Mouse (Mus musculus): ENCODE data around the gene Kcnq4. TPM values are rescaled to one million over a fixed set of nuclear protein-coding genes. Genes with fewer than 3 reads are reported as not detected.
A peak's percentile ranks its signal among the peaks of the same experiment; 100 is the strongest.

The Kcnq4 gene
- total RNA-seq, 2 experiments from 2014 or later, result not detected

GRCm38 (mm10) chr4:120675640-120676039, 72.8 kb downstream of the Kcnq4 start:
- peak; percentile 37; the same call in 1 of the 2 replicates for ATAC-seq (replicated peaks; ENCODE audit: poor library complexity)

- ATAC-seq (replicated peaks; ENCODE audit: poor library complexity), result peak; percentile 91
Measured at GRCm38 (mm10) chr4:120674775-120675451, 73.5 kb downstream of the Kcnq4 start.

- no peak for ATAC-seq (replicated peaks; ENCODE audit: poor library complexity)
Measured at GRCm38 (mm10) chr4:120673606-120674005, 74.8 kb downstream of the Kcnq4 start.

DNA sequence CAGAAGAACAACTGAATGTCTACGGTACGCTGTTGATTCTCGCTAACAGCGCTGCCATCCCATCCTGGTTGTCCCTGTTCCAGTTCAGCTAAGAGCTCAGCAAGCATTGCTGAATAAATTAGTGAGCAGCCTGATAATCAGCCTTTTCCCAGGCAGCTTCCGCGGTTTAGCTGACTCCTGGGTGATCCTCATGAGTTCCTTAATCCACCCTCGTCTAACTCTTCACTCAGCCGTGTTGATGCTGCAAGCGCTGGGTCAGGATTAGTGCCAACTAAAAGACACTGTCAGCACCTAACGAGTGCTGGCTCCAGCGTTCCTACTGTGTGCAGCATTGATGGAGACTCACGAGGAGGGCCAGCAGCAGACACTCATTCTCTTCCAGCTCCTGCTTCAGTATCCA, 77.4 kb downstream of the Kcnq4 start:
- ATAC-seq (replicated peaks; ENCODE audit: poor library complexity), result no peak

- ATAC-seq (replicated peaks; ENCODE audit: poor library complexity), result no peak
Measured at GRCm38 (mm10) chr4:120669585-120669984, 78.8 kb downstream of the Kcnq4 start.

- no peak for ATAC-seq (replicated peaks; ENCODE audit: poor library complexity)
Measured at GRCm38 (mm10) chr4:120668551-120668950, 79.9 kb downstream of the Kcnq4 start.

- ATAC-seq (replicated peaks; ENCODE audit: poor library complexity), result no peak
Measured at GRCm38 (mm10) chr4:120667555-120667954, 80.9 kb downstream of the Kcnq4 start.

GRCm38 (mm10) chr4:120667045-120667501, 81.3 kb downstream of the Kcnq4 start:
- peak; percentile 23 for ATAC-seq (replicated peaks; ENCODE audit: poor library complexity)

DNA sequence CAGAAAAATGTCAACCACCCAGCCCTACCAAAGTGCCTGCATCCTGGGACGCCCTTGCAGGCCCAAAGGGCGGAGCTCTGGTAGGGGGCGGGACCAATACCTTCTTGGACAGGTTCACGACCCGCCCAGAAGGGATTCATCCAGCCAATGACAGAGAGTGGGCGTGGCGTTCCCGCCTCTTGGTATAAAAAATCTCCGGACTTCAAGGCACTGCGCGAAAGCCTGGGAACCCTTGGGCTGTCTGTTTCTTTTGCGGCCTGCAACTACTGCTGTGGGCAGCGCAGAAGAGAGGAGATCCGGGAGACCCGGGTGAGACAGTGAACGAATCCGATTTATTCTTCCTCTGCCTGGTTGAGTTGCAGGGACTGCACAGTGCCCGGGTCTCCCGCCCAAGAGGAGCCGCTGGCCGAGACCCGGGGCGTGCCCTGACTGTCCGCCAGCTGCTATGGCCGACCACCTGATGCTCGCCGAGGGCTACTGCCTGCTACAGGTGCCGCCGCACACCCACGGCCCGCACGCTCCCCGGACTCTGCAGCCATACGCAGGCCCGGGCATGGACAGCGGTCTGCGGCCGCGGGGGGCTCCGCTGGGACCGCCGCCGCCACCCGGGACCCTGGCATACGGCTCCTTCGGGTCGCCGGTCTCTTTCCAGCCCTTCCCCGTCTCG, 81.9 kb downstream of the Kcnq4 start, which contains the start of gene Cited4:
TSS of gene Cited4 (plus strand) at position 215 of the 667 bp plus-strand sequence.
- peak; percentile 79 for ATAC-seq (replicated peaks; ENCODE audit: poor library complexity)

- ATAC-seq (replicated peaks; ENCODE audit: poor library complexity), result no peak
Measured at GRCm38 (mm10) chr4:120665782-120666181, 82.6 kb downstream of the Kcnq4 start.

DNA sequence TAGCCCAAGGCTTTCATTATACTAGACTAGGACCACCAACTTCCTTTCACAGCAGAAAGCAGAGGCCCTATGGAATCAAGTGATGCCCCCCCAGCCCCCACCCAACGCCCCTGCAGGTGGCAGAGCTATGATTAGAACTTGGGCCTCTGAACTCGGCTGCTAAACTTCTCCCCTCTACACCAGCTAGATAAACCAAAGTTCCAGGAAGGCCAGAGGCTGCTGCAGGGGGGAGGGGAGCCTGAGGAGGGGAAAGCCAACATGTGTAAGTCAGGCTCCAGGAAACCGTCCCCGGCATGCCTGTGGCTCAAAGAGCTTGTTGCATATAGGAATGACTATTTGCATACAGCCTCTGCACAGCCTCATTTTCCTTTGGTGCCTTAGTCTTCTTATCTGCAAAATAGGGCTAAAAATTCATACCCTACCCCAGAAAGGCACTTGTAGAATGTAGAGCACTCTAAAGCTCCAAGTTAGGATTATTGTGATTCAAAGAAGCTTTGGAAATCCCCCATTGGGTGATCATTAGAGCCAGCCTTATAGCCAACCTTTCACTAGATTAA, 83.2 kb downstream of the Kcnq4 start:
- ATAC-seq (replicated peaks; ENCODE audit: poor library complexity), result 0 out of 2 replicates have a peak, but pooled peaks have one; percentile 2

- ATAC-seq (replicated peaks; ENCODE audit: poor library complexity), result no peak
Measured at GRCm38 (mm10) chr4:120664601-120665000, 83.8 kb downstream of the Kcnq4 start.

- peak; percentile 55 for ATAC-seq (replicated peaks; ENCODE audit: poor library complexity)
Measured at GRCm38 (mm10) chr4:120660485-120660884, 87.9 kb downstream of the Kcnq4 start.

- ATAC-seq (replicated peaks; ENCODE audit: poor library complexity), result no peak
Measured at GRCm38 (mm10) chr4:120655898-120656297, 92.5 kb downstream of the Kcnq4 start.

- no peak for ATAC-seq (replicated peaks; ENCODE audit: poor library complexity)
Measured at GRCm38 (mm10) chr4:120650208-120650592, 98.2 kb downstream of the Kcnq4 start.

DNA sequence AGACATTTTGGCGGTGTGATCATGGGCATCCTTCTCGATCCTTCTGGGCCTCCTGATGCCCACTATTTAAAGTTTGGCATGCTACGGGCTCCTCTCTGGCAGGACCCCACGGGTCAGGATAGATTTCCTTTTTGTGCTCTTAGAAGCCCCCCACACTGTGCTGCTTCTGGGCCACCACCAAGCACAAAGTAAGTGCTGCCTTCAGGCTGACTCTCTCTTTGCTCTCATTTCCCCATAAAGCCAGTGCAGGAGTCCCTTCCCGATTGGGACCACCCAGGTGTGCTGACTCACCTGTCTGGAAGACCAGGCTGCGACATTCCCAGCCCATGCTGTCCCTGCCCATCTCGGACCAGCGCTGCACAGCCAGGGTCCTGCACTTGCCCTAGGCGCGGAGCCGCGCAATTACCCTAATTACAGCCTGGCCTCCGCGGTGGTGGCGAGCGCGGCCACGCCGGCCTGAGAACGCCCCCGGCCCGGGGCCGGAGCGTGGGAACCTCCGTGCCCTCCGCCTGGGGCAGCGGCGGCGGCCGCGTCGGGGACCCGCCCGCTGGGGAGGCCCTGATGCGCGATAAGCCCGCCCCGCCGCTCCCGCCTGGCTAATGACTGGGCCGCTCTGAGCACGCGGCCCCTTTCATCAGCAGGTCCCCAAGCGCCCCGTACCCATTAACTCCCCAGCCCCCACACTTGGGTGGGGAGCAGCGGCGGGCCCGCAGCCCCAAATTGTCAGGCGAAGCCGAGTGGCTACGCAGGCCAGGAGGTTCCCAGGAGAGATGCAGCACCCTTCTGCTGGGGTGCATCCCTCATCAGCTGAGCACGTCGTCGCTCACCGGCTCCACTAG, 98.8 kb downstream of the Kcnq4 start:
- ATAC-seq (replicated peaks; ENCODE audit: poor library complexity), result peak; percentile 77

Other genes starting within 250 kb of the Kcnq4 start
- not detected in 2 replicates for gene Slfnl1, start 216.4 kb downstream of the Kcnq4 start, total RNA-seq (2015)
- not detected in 2 replicates for gene Slfnl1, start 216.4 kb downstream of the Kcnq4 start, total RNA-seq (2017)
- gene Ctps, start 178.3 kb downstream of the Kcnq4 start, total RNA-seq (2015), result 42.0 and 45.9 TPM in 2 replicates
- 49.9 and 60.3 TPM in 2 replicates for gene Ctps, start 178.3 kb downstream of the Kcnq4 start, total RNA-seq (2017)
- gene Gm8439, start 159.9 kb downstream of the Kcnq4 start, total RNA-seq (2015), result not detected in 2 replicates
- not detected in 2 replicates for gene Gm8439, start 159.9 kb downstream of the Kcnq4 start, total RNA-seq (2017)
- gene Cited4, start 82.0 kb downstream of the Kcnq4 start, total RNA-seq (2015), result 3.2 and 4.6 TPM in 2 replicates
- 5.6 and 7.5 TPM in 2 replicates for gene Cited4, start 82.0 kb downstream of the Kcnq4 start, total RNA-seq (2017)
- gene Nfyc, start 83.0 kb upstream of the Kcnq4 start, total RNA-seq (2015), result 60.6 and 69.9 TPM in 2 replicates
- 40.8 and 41.5 TPM in 2 replicates for gene Nfyc, start 83.0 kb upstream of the Kcnq4 start, total RNA-seq (2017)
- 0.02 and 0.07 TPM in 2 replicates for gene Rims3, start 106.2 kb upstream of the Kcnq4 start, total RNA-seq (2015)
- gene Rims3, start 106.2 kb upstream of the Kcnq4 start, total RNA-seq (2017), result 0.14 TPM in 1 of 2 replicates, not detected in the other
- gene Exo5, start 176.4 kb upstream of the Kcnq4 start, total RNA-seq (2015), result 16.2 and 18.7 TPM in 2 replicates
- 15.6 and 21.3 TPM in 2 replicates for gene Exo5, start 176.4 kb upstream of the Kcnq4 start, total RNA-seq (2017)
- 2.1 and 3.0 TPM in 2 replicates for gene Zfp69, start 203.1 kb upstream of the Kcnq4 start, total RNA-seq (2015)
- 0.95 and 2.6 TPM in 2 replicates for gene Zfp69, start 203.1 kb upstream of the Kcnq4 start, total RNA-seq (2017)